Mouse (Mus musculus): ENCODE results near the gene Cnih2.

GRCm38 (mm10) chr19:5069978-5070377 is 28.3 kb downstream of the Cnih2 start:
- TF ChIP-seq CTCF (conservative IDR thresholded peaks at IDR 0.05; ENCODE audit: low read length): no peak
- TF ChIP-seq POU5F1 (IDR thresholded peaks at IDR 0.05; ENCODE audit: borderline replicate concordance, low read length): no peak
- no peak for TF ChIP-seq NANOG (IDR thresholded peaks at IDR 0.05; ENCODE audit: borderline replicate concordance, low read length)

All from E14TG2a.4 (cell line).